Mouse (Mus musculus): ENCODE measurements at regions not wholly inside any gene's neighbourhood (a gene's known extent, or its start where the extent isn't known, plus 50 kb on each side); places are given as distances from the start of the nearest gene placed in this dataset.

- Histone ChIP-seq H3K36me3 (no peaks in the 10 kb centered on the region), H3K9ac (no peak overlapping the region), H3K9me3 (no peaks in the 10 kb centered on the region), H3K27me3 (no peaks in the 10 kb centered on the region), H3K4me1 (replicated peaks) (peaks cover 24% of the 10 kb centered on the region), H3K4me3 (no peak overlapping the region), H3K4me2 (no peak overlapping the region), H3K27ac (replicated peaks) (no peak overlapping the region; the same call in 1 of the 2 replicates)
- ATAC-seq (ENCODE audit: low read depth) = no peak
- 26% methylated on average over 8 of the region's 8 CpGs for WGBS
Measured at GRCm38 (mm10) chr14:86487285-86487897, 653.6 kb downstream of the Diaph3 start.

GRCm38 (mm10) chr14:86484247-86484646, 656.8 kb downstream of the Diaph3 start:
- H3K4me2 ChIP-seq = no peak overlapping the region
- ATAC-seq (ENCODE audit: low read depth) = no peak
- H3K4me3 ChIP-seq = no peak overlapping the region
- H3K27ac ChIP-seq (replicated peaks) = no peak overlapping the region
- H3K9ac ChIP-seq = no peak overlapping the region
- no peaks in the 10 kb centered on the region for H3K36me3 ChIP-seq
- H3K9me3 ChIP-seq = no peaks in the 10 kb centered on the region
- H3K27me3 ChIP-seq = no peaks in the 10 kb centered on the region
- 85% methylated on average over 5 of the region's 5 CpGs for WGBS
- H3K4me1 ChIP-seq (replicated peaks) = peaks cover 5% of the 10 kb centered on the region; the same call in 1 of the 2 replicates

- Histone ChIP-seq H3K9ac (no peak overlapping the region), H3K27ac (replicated peaks) (no peak overlapping the region), H3K36me3 (no peaks in the 10 kb centered on the region), H3K4me2 (no peak overlapping the region), H3K4me1 (replicated peaks) (no peaks in the 10 kb centered on the region), H3K27me3 (no peaks in the 10 kb centered on the region), H3K9me3 (no peaks in the 10 kb centered on the region), H3K4me3 (no peak overlapping the region)
- 88% methylated on average over 1 of the region's 1 CpGs for WGBS
- ATAC-seq (ENCODE audit: low read depth) = no peak
Measured at GRCm38 (mm10) chr14:86473604-86474003, 667.4 kb downstream of the Diaph3 start.

GRCm38 (mm10) chr14:86470462-86470861, 670.6 kb downstream of the Diaph3 start:
- no peak overlapping the region for H3K4me3 ChIP-seq
- no peaks in the 10 kb centered on the region for H3K9me3 ChIP-seq
- WGBS = 83% methylated on average over 4 of the region's 4 CpGs
- H3K27me3 ChIP-seq = no peaks in the 10 kb centered on the region
- H3K27ac ChIP-seq (replicated peaks) = no peak overlapping the region
- H3K4me1 ChIP-seq (replicated peaks) = no peaks in the 10 kb centered on the region
- no peak for ATAC-seq (ENCODE audit: low read depth)
- H3K9ac ChIP-seq = no peak overlapping the region
- H3K36me3 ChIP-seq = no peaks in the 10 kb centered on the region
- H3K4me2 ChIP-seq = no peak overlapping the region

- no peaks in the 10 kb centered on the region for H3K9me3 ChIP-seq
- H3K4me2 ChIP-seq = no peak overlapping the region
- ATAC-seq (ENCODE audit: low read depth) = no peak
- 78% methylated on average over 8 of the region's 8 CpGs for WGBS
- H3K27ac ChIP-seq (replicated peaks) = no peak overlapping the region
- H3K27me3 ChIP-seq = no peaks in the 10 kb centered on the region
- no peak overlapping the region for H3K4me3 ChIP-seq
- no peaks in the 10 kb centered on the region for H3K36me3 ChIP-seq
- H3K4me1 ChIP-seq (replicated peaks) = no peaks in the 10 kb centered on the region
- no peak overlapping the region for H3K9ac ChIP-seq
Measured at GRCm38 (mm10) chr14:86467886-86468463, 673.1 kb downstream of the Diaph3 start.

GRCm38 (mm10) chr14:86463388-86463787, 677.6 kb downstream of the Diaph3 start:
- H3K4me1 ChIP-seq (replicated peaks) = no peaks in the 10 kb centered on the region
- no peak overlapping the region for H3K4me3 ChIP-seq
- no peak overlapping the region for H3K27ac ChIP-seq (replicated peaks)
- no peak overlapping the region for H3K9ac ChIP-seq
- ATAC-seq (ENCODE audit: low read depth) = no peak
- H3K4me2 ChIP-seq = no peak overlapping the region
- WGBS = 67% methylated on average over 2 of the region's 2 CpGs
- no peaks in the 10 kb centered on the region for H3K27me3 ChIP-seq
- no peaks in the 10 kb centered on the region for H3K9me3 ChIP-seq
- no peaks in the 10 kb centered on the region for H3K36me3 ChIP-seq

GRCm38 (mm10) chr14:86453142-86453541, 687.9 kb downstream of the Diaph3 start:
- Histone ChIP-seq H3K9ac (no peak overlapping the region), H3K4me3 (no peak overlapping the region), H3K27me3 (no peaks in the 10 kb centered on the region), H3K27ac (replicated peaks) (no peak overlapping the region), H3K9me3 (no peaks in the 10 kb centered on the region), H3K36me3 (no peaks in the 10 kb centered on the region), H3K4me2 (no peak overlapping the region), H3K4me1 (replicated peaks) (no peaks in the 10 kb centered on the region)
- ATAC-seq (ENCODE audit: low read depth) = no peak
- 77% methylated on average over 2 of the region's 2 CpGs for WGBS

GRCm38 (mm10) chr14:86450616-86451015, 690.4 kb downstream of the Diaph3 start:
- no peak overlapping the region for H3K9ac ChIP-seq
- no peak overlapping the region for H3K4me2 ChIP-seq
- 89% methylated on average over 1 of the region's 1 CpGs for WGBS
- no peaks in the 10 kb centered on the region for H3K36me3 ChIP-seq
- no peaks in the 10 kb centered on the region for H3K9me3 ChIP-seq
- ATAC-seq (ENCODE audit: low read depth) = no peak
- no peak overlapping the region for H3K4me3 ChIP-seq
- H3K4me1 ChIP-seq (replicated peaks) = no peaks in the 10 kb centered on the region
- no peaks in the 10 kb centered on the region for H3K27me3 ChIP-seq
- no peak overlapping the region for H3K27ac ChIP-seq (replicated peaks)

GRCm38 (mm10) chr14:86445139-86445538, 695.9 kb downstream of the Diaph3 start:
- H3K9me3 ChIP-seq = no peaks in the 10 kb centered on the region
- H3K36me3 ChIP-seq = no peaks in the 10 kb centered on the region
- no peak overlapping the region for H3K27ac ChIP-seq (replicated peaks)
- no peak overlapping the region for H3K4me2 ChIP-seq
- H3K4me3 ChIP-seq = no peak overlapping the region
- H3K27me3 ChIP-seq = no peaks in the 10 kb centered on the region
- H3K4me1 ChIP-seq (replicated peaks) = peaks cover 13% of the 10 kb centered on the region
- ATAC-seq (ENCODE audit: low read depth) = no peak
- whole genome bisulfite sequencing = 83% methylated on average over 4 of the region's 4 CpGs
- no peak overlapping the region for H3K9ac ChIP-seq

- no peak overlapping the region for H3K4me3 ChIP-seq
- no peaks in the 10 kb centered on the region for H3K36me3 ChIP-seq
- no peak overlapping the region for H3K9ac ChIP-seq
- no peaks in the 10 kb centered on the region for H3K9me3 ChIP-seq
- H3K27ac ChIP-seq (replicated peaks) = no peak overlapping the region
- no peak for ATAC-seq (ENCODE audit: low read depth)
- 28% methylated on average over 5 of the region's 5 CpGs for WGBS
- H3K4me2 ChIP-seq = no peak overlapping the region
- H3K27me3 ChIP-seq = no peaks in the 10 kb centered on the region
- peaks cover 13% of the 10 kb centered on the region for H3K4me1 ChIP-seq (replicated peaks)
Measured at GRCm38 (mm10) chr14:86443921-86444835, 696.9 kb downstream of the Diaph3 start.

GRCm38 (mm10) chr14:86441895-86442679, 698.9 kb downstream of the Diaph3 start:
- ATAC-seq (ENCODE audit: low read depth) = no peak
- WGBS = 79% methylated on average over 9 of the region's 9 CpGs

GRCm38 (mm10) chr14:86437383-86437782, 703.7 kb downstream of the Diaph3 start:
- Histone ChIP-seq H3K27ac (replicated peaks) (no peak overlapping the region), H3K4me3 (no peak overlapping the region), H3K4me1 (replicated peaks) (0 out of 2 replicates have a peak, but pooled peaks cover 9% of the 10 kb centered on the region), H3K9me3 (no peaks in the 10 kb centered on the region), H3K9ac (no peak overlapping the region), H3K27me3 (no peaks in the 10 kb centered on the region), H3K36me3 (no peaks in the 10 kb centered on the region), H3K4me2 (no peak overlapping the region)
- no peak for ATAC-seq (ENCODE audit: low read depth)
- WGBS = 87% methylated on average over 3 of the region's 3 CpGs

More at GRCm38 (mm10) chr14:86441895-86442679, 698.9 kb downstream of the Diaph3 start:
- no peaks in the 10 kb centered on the region for H3K9me3 ChIP-seq
- H3K4me1 ChIP-seq (replicated peaks) = peaks cover 13% of the 10 kb centered on the region
- no peak overlapping the region for H3K27ac ChIP-seq (replicated peaks)
- H3K4me2 ChIP-seq = no peak overlapping the region
- no peak overlapping the region for H3K9ac ChIP-seq
- no peak overlapping the region for H3K4me3 ChIP-seq
- H3K36me3 ChIP-seq = no peaks in the 10 kb centered on the region
- H3K27me3 ChIP-seq = no peaks in the 10 kb centered on the region

Data from neural tube, embryonic 13.5 days (tissue).